Mouse (Mus musculus) liver, embryonic 16.5 days (tissue): ENCODE data around the gene Limd1. TPM values are rescaled to one million over a fixed set of nuclear protein-coding genes. Genes with fewer than 3 reads are reported as not detected.

Source experiments
- ATAC-seq: fragments of 200-750 bp; cut with Nextera tagmentation; 2 replicates; pipeline ENCODE4 v1.8.0; 2017; ENCODE audit warnings: low read depth, mild to moderate bottlenecking, moderate number of reproducible peaks, moderate library complexity
- H3K27ac ChIP-seq: fragments of 300-500 bp; sonication (generic); 2 replicates; pipeline ENCODE4 v1.5.1; 2014; ENCODE audit warnings: mild to moderate bottlenecking, low read length
- H3K27me3 ChIP-seq: fragments of 300-500 bp; sonication (generic); 2 replicates; pipeline ENCODE4 v1.6.1; 2014; ENCODE audit warnings: low read depth, low read length, mixed read lengths; ENCODE audit not compliant: control insufficient read depth, insufficient read depth
- H3K36me3 ChIP-seq: fragments of 300-500 bp; sonication (generic); 2 replicates; pipeline ENCODE4 v1.6.1; 2014; ENCODE audit warnings: mild to moderate bottlenecking; ENCODE audit not compliant: control insufficient read depth, insufficient read depth
- H3K4me1 ChIP-seq: fragments of 300-500 bp; sonication (generic); 2 replicates; pipeline ENCODE4 v1.6.1; 2014; ENCODE audit warnings: low read depth, low read length, mixed read lengths; ENCODE audit not compliant: control insufficient read depth
- H3K4me2 ChIP-seq: fragments of 300-500 bp; sonication (generic); 2 replicates; pipeline ENCODE4 v1.6.1; 2014; ENCODE audit warnings: low read depth, low read length, mixed read lengths
- H3K4me3 ChIP-seq: fragments of 300-500 bp; sonication (generic); 2 replicates; pipeline ENCODE4 v1.5.1; 2014; ENCODE audit warnings: low read depth, mild to moderate bottlenecking, low read length
- H3K9ac ChIP-seq: fragments of 300-500 bp; sonication (generic); 2 replicates; pipeline ENCODE4 v1.6.1; 2014; ENCODE audit warnings: low read depth, low read length
- H3K9me3 ChIP-seq: fragments of 300-500 bp; sonication (generic); replicated peaks from 2 replicates; pipeline ENCODE4 v1.6.1; 2016; ENCODE audit warnings: low read length; ENCODE audit not compliant: control insufficient read depth
- WGBS: fragments of 180-500 bp; shearing (Covaris S2); extraction: QIAGEN DNeasy Blood & Tissue Kit; methylation state at CpG from one replicate; pipeline ENCODE4 v1.1.7; 2014; ENCODE audit not compliant: insufficient replicate concordance; 5-methylcytosine and 5-hydroxymethylcytosine counted together
- polyA plus RNA-seq: library from polyadenylated mRNA; unstranded; fragments of >200 nt; fragmentation: Nextera tagmentation; extraction: Ambion mirVana; gene quantifications from 2 replicates; pipeline ENCODE4 v1.2.1, GENCODE M21; 2015

Limd1 gene
- polyA plus RNA-seq, 1 experiment from 2014 or later, result 22.5 TPM

DNA sequence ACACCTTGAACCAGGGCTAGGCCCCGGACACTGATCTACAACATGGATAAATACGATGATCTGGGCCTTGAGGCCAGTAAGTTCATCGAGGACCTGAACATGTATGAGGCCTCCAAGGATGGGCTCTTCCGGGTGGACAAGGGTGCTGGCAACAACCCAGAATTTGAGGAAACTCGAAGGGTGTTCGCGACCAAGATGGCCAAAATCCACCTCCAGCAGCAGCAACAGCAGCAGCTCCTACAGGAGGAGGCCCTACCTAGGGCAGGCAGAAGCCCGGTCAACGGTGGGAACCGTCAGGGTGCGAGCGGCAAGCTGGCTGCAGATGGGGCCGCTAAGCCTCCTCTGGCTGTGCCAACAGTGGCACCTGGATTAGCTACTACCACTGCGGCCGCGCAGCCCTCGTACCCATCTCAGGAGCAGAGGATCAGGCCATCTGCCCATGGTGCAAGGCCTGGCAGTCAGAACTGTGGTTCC, 727 bp downstream of the Limd1 start:
- H3K27ac ChIP-seq, result peak overlapping the region; percentile 90
- peak overlapping the region; percentile 85 for H3K4me3 ChIP-seq
- H3K9me3 ChIP-seq, result no peaks in the 10 kb centered on the region
- peak overlapping the region; percentile 94 for H3K4me2 ChIP-seq
- no peak for ATAC-seq
- WGBS, result 26% methylated on average over 17 of the region's 17 CpGs
- H3K9ac ChIP-seq, result peak overlapping the region; percentile 91
- peaks cover 2% of the 10 kb centered on the region; the same call in 1 of the 2 replicates for H3K36me3 ChIP-seq
- H3K4me1 ChIP-seq, result peaks cover 57% of the 10 kb centered on the region
- H3K27me3 ChIP-seq, result no peaks in the 10 kb centered on the region

DNA sequence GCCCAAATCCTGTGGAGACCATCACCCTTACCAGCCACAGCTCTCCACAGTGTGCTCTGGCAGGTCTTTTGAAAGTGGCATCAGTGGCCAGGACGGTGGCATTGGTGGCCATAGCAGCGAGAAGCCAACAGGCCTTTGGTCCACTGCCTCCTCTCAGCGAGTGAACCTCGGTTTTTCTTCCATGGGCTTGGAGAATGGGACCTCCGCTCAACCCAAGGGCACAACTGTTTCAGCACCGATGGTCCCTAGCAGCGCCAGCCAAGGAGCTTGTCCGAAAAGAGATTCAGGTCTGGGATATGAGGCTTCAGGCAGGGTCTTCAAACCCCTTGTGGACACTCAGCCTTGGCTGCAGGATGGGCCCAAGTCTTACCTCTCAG, 1.4 kb downstream of the Limd1 start:
- H3K4me3 ChIP-seq, result peak overlapping the region; percentile 85
- peaks cover 2% of the 10 kb centered on the region; the same call in 1 of the 2 replicates for H3K36me3 ChIP-seq
- ATAC-seq, result no peak
- no peaks in the 10 kb centered on the region for H3K27me3 ChIP-seq
- H3K9me3 ChIP-seq, result no peaks in the 10 kb centered on the region
- 80% methylated on average over 8 of the region's 8 CpGs for WGBS
- H3K9ac ChIP-seq, result peak overlapping the region; percentile 91
- peak overlapping the region; percentile 90 for H3K27ac ChIP-seq
- peak overlapping the region; percentile 94 for H3K4me2 ChIP-seq
- peaks cover 61% of the 10 kb centered on the region for H3K4me1 ChIP-seq

GRCm38 (mm10) chr9:123480253-123480921, 1.9 kb downstream of the Limd1 start:
- no peaks in the 10 kb centered on the region for H3K9me3 ChIP-seq
- peak overlapping the region; percentile 94 for H3K4me2 ChIP-seq
- 62% methylated on average over 18 of the region's 18 CpGs for WGBS
- H3K4me3 ChIP-seq, result peak overlapping the region; percentile 85
- peak overlapping the region; percentile 91 for H3K9ac ChIP-seq
- peaks cover 61% of the 10 kb centered on the region for H3K4me1 ChIP-seq
- H3K27me3 ChIP-seq, result no peaks in the 10 kb centered on the region
- H3K27ac ChIP-seq, result peak overlapping the region; percentile 90
- peaks cover 2% of the 10 kb centered on the region; the same call in 1 of the 2 replicates for H3K36me3 ChIP-seq
- ATAC-seq, result no peak

DNA sequence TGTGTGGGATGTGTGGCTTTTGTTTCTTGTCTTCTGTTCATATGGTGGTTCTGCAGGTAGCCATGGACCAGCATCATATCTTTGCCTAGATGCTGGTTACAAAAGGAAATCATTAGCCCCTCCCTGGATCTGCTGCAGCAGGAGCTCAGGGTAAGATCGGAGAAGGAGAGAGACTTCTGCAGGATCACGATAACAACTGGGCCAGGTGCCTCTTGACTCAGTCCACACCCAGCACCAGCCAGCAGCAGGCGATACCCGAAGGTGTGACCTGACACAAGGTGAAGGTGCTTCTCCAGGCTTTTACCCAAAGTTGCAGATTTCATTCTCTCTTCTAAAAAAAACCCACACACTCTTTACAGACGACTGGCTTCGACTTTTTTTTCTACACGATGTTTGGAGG, 2.6 kb downstream of the Limd1 start:
- H3K27me3 ChIP-seq, result no peaks in the 10 kb centered on the region
- peak; percentile 84 for ATAC-seq
- peaks cover 65% of the 10 kb centered on the region for H3K4me1 ChIP-seq
- WGBS, result 21% methylated on average over 7 of the region's 7 CpGs
- peaks cover 2% of the 10 kb centered on the region; the same call in 1 of the 2 replicates for H3K36me3 ChIP-seq
- peak overlapping the region; percentile 85 for H3K4me3 ChIP-seq
- H3K27ac ChIP-seq, result peak overlapping the region; percentile 90
- peak overlapping the region; percentile 91 for H3K9ac ChIP-seq
- peak overlapping the region; percentile 94 for H3K4me2 ChIP-seq
- no peaks in the 10 kb centered on the region for H3K9me3 ChIP-seq

GRCm38 (mm10) chr9:123483598-123483997, 5.1 kb downstream of the Limd1 start:
- Histone ChIP-seq H3K27ac (no peak overlapping the region; the same call in 1 of the 2 replicates), H3K27me3 (no peaks in the 10 kb centered on the region), H3K36me3 (peaks cover 2% of the 10 kb centered on the region; the same call in 1 of the 2 replicates), H3K9me3 (no peaks in the 10 kb centered on the region), H3K4me1 (peaks cover 69% of the 10 kb centered on the region), H3K9ac (no peak overlapping the region), H3K4me2 (no peak overlapping the region), H3K4me3 (no peak overlapping the region)
- 90% methylated on average over 1 of the region's 1 CpGs for WGBS
- no peak for ATAC-seq

DNA sequence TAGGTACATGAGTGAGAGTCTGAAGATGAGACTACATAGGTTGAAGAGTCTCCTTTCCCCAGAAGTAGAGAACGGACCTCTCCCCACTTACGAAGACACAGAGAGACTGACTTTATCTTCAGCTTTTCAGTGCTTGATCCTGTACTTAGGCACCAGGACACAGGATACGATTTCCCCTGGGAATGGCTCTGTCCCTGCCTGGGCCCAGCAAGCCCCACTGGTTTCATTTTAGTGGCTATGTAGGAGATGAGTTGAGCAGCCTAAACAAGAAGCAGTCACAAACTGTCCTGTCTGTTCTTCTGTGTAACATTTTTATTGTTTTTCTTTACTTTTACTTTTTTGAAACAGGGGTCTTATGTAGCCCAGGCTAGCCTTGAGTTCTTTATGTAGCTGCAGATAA, 6.3 kb downstream of the Limd1 start:
- peaks cover 63% of the 10 kb centered on the region for H3K4me1 ChIP-seq
- no peak overlapping the region for H3K27ac ChIP-seq
- 86% methylated on average over 3 of the region's 3 CpGs for WGBS
- H3K4me3 ChIP-seq, result no peak overlapping the region
- H3K4me2 ChIP-seq, result no peak overlapping the region
- H3K36me3 ChIP-seq, result peaks cover 2% of the 10 kb centered on the region; the same call in 1 of the 2 replicates
- H3K27me3 ChIP-seq, result no peaks in the 10 kb centered on the region
- H3K9me3 ChIP-seq, result no peaks in the 10 kb centered on the region
- no peak for ATAC-seq
- no peak overlapping the region for H3K9ac ChIP-seq

GRCm38 (mm10) chr9:123485561-123485960, 7.1 kb downstream of the Limd1 start:
- H3K27me3 ChIP-seq, result no peaks in the 10 kb centered on the region
- WGBS, result 91% methylated on average over 4 of the region's 4 CpGs
- H3K9ac ChIP-seq, result no peak overlapping the region
- no peak overlapping the region for H3K27ac ChIP-seq
- peaks cover 2% of the 10 kb centered on the region; the same call in 1 of the 2 replicates for H3K36me3 ChIP-seq
- no peak overlapping the region for H3K4me3 ChIP-seq
- no peaks in the 10 kb centered on the region for H3K9me3 ChIP-seq
- H3K4me1 ChIP-seq, result peaks cover 58% of the 10 kb centered on the region
- no peak for ATAC-seq
- H3K4me2 ChIP-seq, result no peak overlapping the region

- WGBS, result 53% methylated on average over 3 of the region's 3 CpGs
- Histone ChIP-seq H3K4me3 (no peak overlapping the region), H3K9me3 (no peaks in the 10 kb centered on the region), H3K36me3 (peaks cover 2% of the 10 kb centered on the region; the same call in 1 of the 2 replicates), H3K4me1 (peaks cover 53% of the 10 kb centered on the region), H3K9ac (no peak overlapping the region), H3K4me2 (no peak overlapping the region), H3K27ac (no peak overlapping the region), H3K27me3 (no peaks in the 10 kb centered on the region)
- no peak for ATAC-seq
Measured at GRCm38 (mm10) chr9:123486635-123487034, 8.1 kb downstream of the Limd1 start.

- Histone ChIP-seq H3K4me3 (no peak overlapping the region), H3K9ac (no peak overlapping the region), H3K9me3 (no peaks in the 10 kb centered on the region), H3K4me2 (no peak overlapping the region), H3K27ac (no peak overlapping the region), H3K4me1 (peaks cover 43% of the 10 kb centered on the region), H3K27me3 (no peaks in the 10 kb centered on the region), H3K36me3 (peaks cover under 1% of the 10 kb centered on the region; the same call in 1 of the 2 replicates)
- WGBS, result 71% methylated on average over 2 of the region's 2 CpGs
- no peak for ATAC-seq
Measured at GRCm38 (mm10) chr9:123489073-123489472, 10.6 kb downstream of the Limd1 start.
